Mouse (Mus musculus) splenic B cell, adult 2 months (primary cell): ENCODE measurements around the gene Zfp39.

Source experiments
- DNase-seq: peaks from one replicate; pipeline ENCODE4 v3.0.0-alpha.2; 2011; ENCODE audit warnings: low read depth, low spot score
- H3K27me3 ChIP-seq: 2 replicates; pipeline ENCODE4 v1.6.1; 2012; ENCODE audit warnings: mild to moderate bottlenecking, low read length, moderate library complexity, mixed read lengths; ENCODE audit not compliant: control insufficient read depth, poor library complexity, insufficient read depth, severe bottlenecking
- H3K36me3 ChIP-seq: 2 replicates; pipeline ENCODE4 v1.6.1; 2012; ENCODE audit warnings: mild to moderate bottlenecking, low read length, moderate library complexity, mixed read lengths; ENCODE audit not compliant: control insufficient read depth, poor library complexity, insufficient read depth, severe bottlenecking

Zfp39 gene

DNA sequence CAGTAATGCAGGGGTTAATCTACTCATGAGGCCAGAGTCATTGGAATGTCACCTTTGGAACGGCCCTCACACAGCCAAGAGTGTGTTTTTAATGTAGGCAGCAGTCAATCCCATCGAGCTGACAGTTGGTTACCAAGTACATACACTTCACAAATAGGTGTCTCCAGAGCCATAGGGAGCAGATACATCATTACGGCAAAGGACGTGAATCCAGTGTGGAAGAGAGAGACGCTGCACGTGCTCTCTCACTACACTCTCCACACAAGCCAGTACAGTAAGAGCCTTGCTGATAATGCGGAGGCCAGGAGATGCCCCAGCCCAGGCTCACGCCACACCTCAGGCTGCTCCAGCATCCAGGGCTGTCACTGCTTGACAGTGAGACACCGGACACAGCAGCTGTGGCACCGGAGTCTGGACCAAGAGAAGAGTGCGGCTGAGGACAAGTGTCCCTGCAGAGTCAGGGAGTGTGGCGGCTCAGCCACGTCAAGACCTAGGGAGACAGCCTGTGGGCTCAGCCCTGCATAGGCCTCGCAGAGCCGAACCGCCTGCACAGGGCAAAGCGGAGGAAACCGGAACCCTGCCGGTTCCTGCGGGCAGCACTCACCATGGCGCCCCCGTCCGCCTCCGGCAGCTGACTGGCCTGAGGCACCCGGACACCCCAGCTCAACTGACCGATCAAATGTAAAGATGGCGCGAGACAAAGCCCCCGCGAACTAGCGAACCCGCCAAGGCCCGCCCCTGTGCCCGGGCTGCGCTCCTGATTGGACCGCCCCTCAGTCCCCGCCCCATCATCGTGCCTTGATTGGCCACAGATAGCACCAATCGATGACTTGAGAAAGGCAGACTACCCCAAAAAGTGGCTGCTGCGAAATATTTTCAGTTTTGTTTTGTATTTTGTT, at the start of gene Zfp39:
TSS of gene Zfp39 (minus strand) at position 715 of the 899 bp plus-strand sequence.
- peak; percentile 95 for DNase-seq
- peaks cover 7% of the 10 kb centered on the region; the same call in 1 of the 2 replicates for H3K36me3 ChIP-seq
- H3K27me3 ChIP-seq, result no peaks in the 10 kb centered on the region

GRCm38 (mm10) chr11:58953351-58954169, 49.5 kb upstream of the Zfp39 start:
- Histone ChIP-seq H3K27me3 (no peaks in the 10 kb centered on the region), H3K36me3 (no peaks in the 10 kb centered on the region; the same call in 1 of the 2 replicates)
- DNase-seq, result peak; percentile 44

GRCm38 (mm10) chr11:58951210-58951609, 47.2 kb upstream of the Zfp39 start:
- H3K27me3 ChIP-seq, result no peaks in the 10 kb centered on the region
- no peaks in the 10 kb centered on the region for H3K36me3 ChIP-seq
- DNase-seq, result no peak

DNA sequence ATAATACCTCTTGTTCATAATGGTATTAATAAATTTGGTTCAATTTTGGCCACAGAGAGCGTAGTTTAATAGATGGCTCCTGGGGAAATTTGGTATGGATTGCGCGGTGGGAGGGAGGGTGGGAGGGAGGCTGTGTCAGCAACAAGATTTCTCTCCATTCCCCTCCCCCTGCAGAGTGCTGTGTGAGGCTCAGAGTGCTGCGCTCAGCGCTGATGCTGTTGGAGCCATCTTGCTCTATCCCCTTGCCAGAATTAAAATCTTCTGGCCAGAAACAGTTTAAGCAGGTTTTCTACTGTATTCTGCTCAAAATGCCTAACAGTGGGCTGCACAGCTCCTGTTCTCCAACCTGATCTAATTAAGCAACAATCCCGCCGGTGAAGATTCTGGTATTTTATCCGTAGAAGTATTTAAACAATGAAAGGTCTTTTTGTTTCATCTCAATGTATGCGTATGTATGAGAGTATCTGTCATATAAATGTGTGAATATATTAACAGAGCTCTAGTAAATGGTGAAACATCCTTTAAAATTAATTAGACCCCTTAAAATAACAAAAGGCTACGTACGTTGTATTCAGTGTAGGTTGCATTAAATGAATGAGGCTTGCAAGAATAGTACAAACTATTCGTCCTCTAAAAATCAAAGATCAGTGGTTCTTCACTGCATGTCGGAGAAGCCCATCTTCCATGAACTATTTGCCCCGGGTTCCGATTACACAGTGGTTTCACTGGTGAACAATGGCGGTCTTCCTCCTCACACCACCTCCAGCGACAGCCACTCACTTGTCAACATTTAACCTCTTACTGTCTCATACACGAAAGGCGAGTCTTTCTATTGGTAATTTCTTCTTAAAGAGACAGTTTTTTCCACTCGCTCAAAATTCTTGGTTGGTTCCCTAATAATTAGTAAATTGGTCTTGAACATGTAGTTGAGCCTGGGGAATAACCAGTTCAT, 45.7 kb upstream of the Zfp39 start:
- H3K27me3 ChIP-seq, result no peaks in the 10 kb centered on the region
- DNase-seq, result no peak
- H3K36me3 ChIP-seq, result no peaks in the 10 kb centered on the region

- DNase-seq, result peak; percentile 87
- H3K36me3 ChIP-seq, result no peaks in the 10 kb centered on the region
- H3K27me3 ChIP-seq, result no peaks in the 10 kb centered on the region
Observed at GRCm38 (mm10) chr11:58948542-58949479, 44.8 kb upstream of the Zfp39 start, which contains the start of gene Hist3h2ba. Hist3h2ba (plus strand) TSS chr11:58948920.

- DNase-seq, result no peak
- Histone ChIP-seq H3K27me3 (no peaks in the 10 kb centered on the region), H3K36me3 (no peaks in the 10 kb centered on the region)
Observed at GRCm38 (mm10) chr11:58947798-58948528, 43.9 kb upstream of the Zfp39 start.

- Histone ChIP-seq H3K36me3 (no peaks in the 10 kb centered on the region), H3K27me3 (no peaks in the 10 kb centered on the region)
- no peak for DNase-seq
Observed at GRCm38 (mm10) chr11:58947306-58947705, 43.3 kb upstream of the Zfp39 start.

DNA sequence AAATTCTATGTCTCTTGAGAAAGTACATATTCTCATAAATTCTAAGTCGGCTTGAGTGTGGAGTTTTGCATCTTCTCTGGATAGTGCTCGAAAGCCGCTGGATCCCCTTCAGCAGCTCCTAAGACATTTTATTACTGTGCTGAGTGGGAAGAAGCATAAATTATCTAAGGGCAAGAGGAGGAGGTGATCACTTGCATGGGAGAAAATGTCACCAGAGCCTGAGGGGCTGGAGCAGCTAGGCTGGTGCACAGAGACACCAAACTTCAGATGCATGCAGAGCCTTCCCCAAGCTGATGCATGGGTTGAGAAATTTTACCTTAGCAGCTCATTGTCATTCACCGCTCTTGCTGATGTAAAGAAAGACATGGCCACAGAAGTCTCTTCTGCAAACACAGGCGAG, 40.1 kb upstream of the Zfp39 start:
- DNase-seq, result no peak
- no peaks in the 10 kb centered on the region for H3K36me3 ChIP-seq

GRCm38 (mm10) chr11:58939088-58939439, 35.0 kb upstream of the Zfp39 start:
- DNase-seq, result no peak
- no peaks in the 10 kb centered on the region for H3K27me3 ChIP-seq
- peaks cover under 1% of the 10 kb centered on the region; the same call in 1 of the 2 replicates for H3K36me3 ChIP-seq

More for the DNA sequence above, 40.1 kb upstream of the Zfp39 start:
- H3K27me3 ChIP-seq, result no peaks in the 10 kb centered on the region

GRCm38 (mm10) chr11:58938322-58939087, 34.5 kb upstream of the Zfp39 start, which contains the start of gene Rnf187:
Rnf187 (minus strand) TSS chr11:58938916.
- DNase-seq, result peak; percentile 94
- peaks cover 2% of the 10 kb centered on the region; the same call in 1 of the 2 replicates for H3K36me3 ChIP-seq
- no peaks in the 10 kb centered on the region for H3K27me3 ChIP-seq

- H3K36me3 ChIP-seq, result peaks cover 2% of the 10 kb centered on the region; the same call in 1 of the 2 replicates
- DNase-seq, result no peak
- H3K27me3 ChIP-seq, result no peaks in the 10 kb centered on the region
Observed at GRCm38 (mm10) chr11:58937909-58938308, 33.9 kb upstream of the Zfp39 start.

DNA sequence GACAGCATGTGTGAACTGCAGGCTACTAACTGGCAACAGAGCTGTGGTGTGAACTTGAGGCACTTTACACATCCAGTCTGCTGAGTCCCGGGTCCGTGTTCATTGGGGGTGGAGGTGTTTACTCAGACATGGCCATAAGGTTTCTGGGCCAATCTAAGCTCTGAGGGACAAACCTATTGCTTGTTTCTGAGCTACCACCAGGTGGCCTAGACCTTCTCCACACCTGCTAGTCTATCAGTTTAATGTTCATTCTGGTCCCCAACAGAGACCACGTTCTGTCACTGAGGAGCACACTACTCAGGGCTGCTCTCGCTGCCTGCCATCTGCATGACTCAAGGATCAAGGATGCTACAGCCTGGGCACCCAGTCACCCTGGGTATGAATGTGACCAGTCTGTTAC, 27.6 kb upstream of the Zfp39 start:
- H3K27me3 ChIP-seq, result no peaks in the 10 kb centered on the region
- peaks cover 4% of the 10 kb centered on the region; the same call in 1 of the 2 replicates for H3K36me3 ChIP-seq
- peak; percentile 58 for DNase-seq
